Mouse (Mus musculus) erythroblast, embryonic 14.5 days (primary cell): ENCODE results near the gene Mtmr11.

Experiments used
- GATA1 ChIP-seq: IDR thresholded peaks from 2 replicates; pipeline ENCODE4 v1.6.1; 2012; ENCODE audit warnings: low read length, inconsistent platforms, mixed read lengths
- TAL1 ChIP-seq: IDR thresholded peaks from 3 replicates; pipeline ENCODE4 v1.6.1; 2012; ENCODE audit warnings: low read length, inconsistent platforms, mixed read lengths

DNA sequence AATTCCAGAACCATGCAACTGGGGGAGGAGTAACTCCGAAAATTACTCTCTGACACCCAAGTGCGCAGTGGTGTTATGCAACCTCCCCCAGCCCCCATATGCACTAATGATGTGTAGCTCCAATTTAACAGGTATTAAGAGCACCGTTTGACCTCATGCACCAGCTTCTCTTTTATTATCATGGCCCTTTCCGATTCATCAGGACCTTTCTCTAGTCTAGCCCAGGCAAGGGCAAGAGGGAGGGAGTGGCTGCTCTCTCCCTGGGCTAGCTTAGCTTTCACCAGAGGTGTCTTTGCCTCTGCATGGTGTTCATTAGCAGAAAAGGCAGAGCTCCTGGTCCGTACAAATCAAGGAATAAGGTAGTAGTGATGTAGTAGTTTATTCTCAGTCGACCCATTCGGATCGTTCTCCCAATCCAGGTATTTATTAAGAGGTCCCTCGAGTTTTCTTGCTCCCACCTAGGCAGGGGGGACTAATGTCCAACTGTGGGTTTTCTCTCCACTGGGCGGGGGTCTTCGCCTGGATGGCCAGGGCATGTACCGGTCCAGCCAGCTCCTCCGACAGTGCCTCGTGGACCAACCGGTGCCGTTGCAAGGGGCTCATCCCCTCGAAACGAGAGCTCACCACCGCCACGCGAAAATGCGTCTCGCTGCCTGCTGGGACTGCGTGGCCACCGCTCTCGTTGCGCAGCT, 34.8 kb downstream of the Mtmr11 start:
- TF ChIP-seq GATA1 (no peak), TAL1 (no peak)
